Mouse (Mus musculus) cerebellum, adult 8-10 months (tissue): ENCODE measurements around the gene Ssbp2.

ENCODE experiments used
- DNase-seq: peaks from one replicate; pipeline ENCODE4 v3.0.0; 2022

Gene Ssbp2

DNA sequence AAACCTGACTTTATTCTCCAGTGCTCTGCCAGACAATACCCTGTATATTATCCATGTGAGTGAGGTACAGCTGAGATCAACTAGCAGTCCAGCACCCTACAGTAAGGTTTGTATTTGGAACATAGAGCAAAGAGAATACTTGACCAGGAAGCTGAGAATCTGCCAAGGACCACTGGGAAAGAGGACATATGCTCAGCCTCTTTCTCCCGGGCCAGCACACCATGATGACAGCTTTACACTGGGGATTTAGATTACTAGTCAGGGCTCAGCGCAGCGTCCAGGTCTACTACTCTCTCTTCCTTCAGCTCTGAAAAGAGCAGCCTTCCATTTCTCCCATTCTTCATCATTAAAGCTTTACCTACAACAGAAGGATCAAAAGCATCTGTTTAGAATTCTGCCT is 76.6 kb downstream of the Ssbp2 start:
- no peak for DNase-seq

DNA sequence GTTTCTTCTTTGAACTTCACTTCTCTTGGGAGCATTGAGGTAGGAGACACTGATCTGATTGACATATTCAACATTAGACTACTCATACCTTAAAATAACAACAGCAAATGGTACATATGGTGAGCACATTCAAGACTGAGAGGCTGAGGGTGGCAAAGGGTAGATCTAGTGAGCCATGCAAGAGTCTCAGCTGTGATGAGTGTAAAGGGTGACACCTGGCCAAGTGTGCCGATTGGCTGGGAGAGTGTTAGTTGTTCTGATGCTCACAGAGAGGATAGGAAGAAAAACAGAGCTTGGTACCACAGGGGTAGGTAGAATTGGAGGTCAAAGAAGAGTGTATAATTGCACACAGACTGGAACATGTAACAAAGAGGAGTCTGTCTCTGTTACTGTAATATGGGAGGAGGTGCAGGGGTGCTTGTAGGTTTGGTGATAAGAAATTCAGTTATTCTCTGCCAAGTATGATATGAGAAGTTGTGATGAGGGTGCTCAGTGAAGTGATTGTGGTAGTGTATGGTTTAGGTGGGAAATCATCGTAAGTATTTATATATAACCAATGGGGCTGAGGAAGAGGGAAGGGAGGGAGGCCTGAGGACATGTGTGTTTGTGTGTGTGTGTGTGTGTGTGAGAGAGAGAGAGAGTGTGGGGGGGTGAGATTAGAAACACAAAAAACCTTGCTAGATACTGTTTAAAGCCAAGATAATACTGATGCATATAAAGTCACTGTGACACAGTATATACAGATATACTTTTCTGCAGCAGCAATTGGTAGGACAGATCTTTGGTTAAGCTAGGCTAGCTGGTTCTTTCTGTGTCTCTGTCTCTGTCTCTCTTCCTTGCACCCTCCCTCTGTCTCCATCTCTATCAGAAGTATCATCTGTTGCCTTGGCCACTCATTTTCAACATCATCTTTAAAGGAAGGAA is 80.3 kb downstream of the Ssbp2 start:
- DNase-seq = no peak

DNA sequence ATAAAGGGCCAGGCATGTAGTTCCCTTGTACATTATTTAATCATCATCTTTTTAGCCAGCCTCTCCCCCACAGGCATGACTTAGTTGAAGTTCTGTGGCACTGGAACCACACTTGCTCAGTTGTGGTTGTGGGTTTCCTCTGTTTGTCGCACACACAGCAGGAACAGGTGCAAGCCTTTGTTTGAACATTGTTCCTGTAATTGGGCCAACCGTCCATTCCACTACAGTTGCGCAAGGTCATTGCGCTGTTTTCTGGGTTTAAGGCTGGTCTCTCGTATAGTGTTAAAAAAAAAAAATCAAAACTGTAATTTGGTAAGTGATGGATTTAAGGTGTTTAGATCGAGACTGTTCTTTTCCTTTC is 81.0 kb downstream of the Ssbp2 start:
- no peak for DNase-seq

DNA sequence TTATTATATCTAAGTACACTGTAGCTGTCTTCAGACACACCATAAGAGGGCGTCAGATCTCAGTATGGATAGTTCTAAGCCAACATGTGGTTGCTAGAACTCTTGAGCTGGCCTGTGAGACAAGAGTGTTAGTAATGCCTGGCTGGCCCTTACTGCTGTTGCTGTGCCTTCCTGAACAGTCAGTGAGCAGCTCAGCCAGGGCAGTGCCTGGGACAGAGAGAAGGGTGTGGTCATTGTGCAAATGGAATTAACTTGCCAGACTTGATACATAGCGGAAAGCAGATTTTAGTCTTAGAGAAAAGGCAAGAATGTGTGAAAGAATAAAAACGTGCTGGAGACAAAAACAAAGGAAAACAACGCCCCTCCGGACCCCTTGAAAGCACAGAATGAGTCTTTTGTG is 83.5 kb downstream of the Ssbp2 start:
- DNase-seq = no peak

DNA sequence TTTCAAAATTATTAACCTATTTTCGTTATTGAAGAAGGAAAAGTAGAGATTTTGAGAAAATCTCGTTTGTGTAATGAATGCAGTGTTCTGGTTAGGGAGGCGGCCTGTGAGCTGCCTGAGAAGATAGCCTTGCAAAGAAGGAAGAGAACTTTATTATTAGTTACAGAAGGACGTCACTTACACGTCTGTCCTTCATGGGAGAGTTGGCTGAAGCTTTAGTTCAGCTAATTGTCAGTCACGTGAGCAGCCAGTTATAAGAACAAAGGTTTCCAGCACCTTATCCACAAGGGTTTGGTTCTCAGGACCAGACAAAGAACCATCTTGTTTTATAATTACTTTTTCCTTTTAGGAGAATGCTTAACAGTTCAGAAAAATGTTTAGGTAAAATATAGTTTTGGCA is 104.0 kb downstream of the Ssbp2 start:
- no peak for DNase-seq

DNA sequence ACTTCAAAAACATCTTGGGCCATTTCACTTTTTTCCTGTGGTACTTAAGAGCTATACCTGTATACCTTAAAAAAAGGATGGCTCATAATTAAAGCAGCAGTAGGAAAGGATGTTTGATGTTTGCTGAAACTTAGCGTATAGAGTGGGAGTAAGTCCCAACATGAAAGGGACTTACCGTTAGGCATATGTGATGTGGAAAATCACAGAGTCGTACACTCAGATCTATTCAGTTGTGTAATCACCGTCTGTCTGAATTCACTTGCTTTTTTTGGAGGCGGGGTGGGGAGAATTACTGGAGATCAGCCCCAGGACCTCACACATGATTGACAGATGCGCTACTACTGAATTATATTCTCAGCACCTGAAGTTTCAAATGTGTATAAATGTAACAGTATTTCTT is 104.7 kb downstream of the Ssbp2 start:
- DNase-seq = no peak

- DNase-seq = no peak
Observed at GRCm38 (mm10) chr13:91581504-91581903, 121.4 kb downstream of the Ssbp2 start.

- no peak for DNase-seq
Observed at GRCm38 (mm10) chr13:91582212-91582611, 122.1 kb downstream of the Ssbp2 start.

DNA sequence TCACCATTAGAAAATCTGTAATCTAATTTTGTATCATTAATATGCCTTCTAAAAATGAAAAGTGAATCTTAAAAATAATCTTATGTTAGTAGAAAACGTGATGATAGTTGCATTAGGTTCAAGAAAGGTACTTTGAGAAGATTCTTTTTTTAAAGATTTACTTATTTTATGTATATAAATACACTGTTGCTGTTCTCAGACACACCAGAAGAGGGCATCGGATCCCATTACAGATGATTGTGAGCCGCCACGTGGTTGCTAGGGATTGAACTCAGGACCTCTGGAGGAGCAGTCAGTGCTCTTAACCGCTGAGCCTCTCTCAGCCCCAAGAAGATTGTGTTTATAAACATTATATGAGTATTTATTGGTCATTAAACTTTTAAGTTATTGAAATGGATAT is 126.3 kb downstream of the Ssbp2 start:
- no peak for DNase-seq

- no peak for DNase-seq
Observed at GRCm38 (mm10) chr13:91588475-91588874, 128.4 kb downstream of the Ssbp2 start.

DNA sequence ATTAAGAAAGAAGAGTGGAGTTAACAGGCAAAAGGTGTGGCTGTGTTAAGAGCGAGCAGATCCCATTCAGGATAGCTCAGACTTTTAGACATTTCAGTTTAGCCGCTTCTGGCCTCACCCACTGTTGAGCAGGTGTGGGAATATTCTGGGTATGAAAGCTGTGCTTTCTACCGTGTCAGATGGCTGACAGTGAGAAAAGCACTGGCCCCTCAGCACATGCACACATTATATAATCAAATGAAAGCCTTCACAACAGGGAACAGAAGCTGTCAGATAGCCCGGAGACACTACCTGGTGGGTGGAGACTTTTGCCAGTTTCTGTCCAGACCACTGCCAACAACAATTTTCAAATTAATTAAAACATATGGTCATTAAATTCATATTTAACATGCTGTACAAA is 131.8 kb downstream of the Ssbp2 start:
- DNase-seq = peak; percentile 32

- no peak for DNase-seq
Observed at GRCm38 (mm10) chr13:91595284-91595683, 135.2 kb downstream of the Ssbp2 start.

DNA sequence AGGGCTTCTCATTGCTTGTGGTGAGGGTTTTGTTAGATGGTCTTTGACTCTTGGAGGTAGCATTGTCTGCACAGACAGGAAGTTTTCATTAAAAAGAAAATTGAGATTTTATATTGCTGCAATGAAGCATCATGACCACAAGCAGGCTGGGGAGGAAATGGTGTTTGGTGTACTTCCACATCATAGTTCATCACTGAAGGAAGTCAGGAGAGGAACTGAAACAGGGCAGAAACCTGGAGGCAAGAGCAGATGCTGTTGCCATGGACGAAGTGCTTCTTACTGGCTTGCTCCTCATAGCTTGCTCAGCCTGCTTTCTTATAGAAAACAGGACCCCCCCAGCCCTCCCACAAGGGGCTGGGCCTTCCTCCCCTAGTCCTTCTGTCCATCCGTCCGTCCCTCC is 139.5 kb downstream of the Ssbp2 start:
- no peak for DNase-seq

DNA sequence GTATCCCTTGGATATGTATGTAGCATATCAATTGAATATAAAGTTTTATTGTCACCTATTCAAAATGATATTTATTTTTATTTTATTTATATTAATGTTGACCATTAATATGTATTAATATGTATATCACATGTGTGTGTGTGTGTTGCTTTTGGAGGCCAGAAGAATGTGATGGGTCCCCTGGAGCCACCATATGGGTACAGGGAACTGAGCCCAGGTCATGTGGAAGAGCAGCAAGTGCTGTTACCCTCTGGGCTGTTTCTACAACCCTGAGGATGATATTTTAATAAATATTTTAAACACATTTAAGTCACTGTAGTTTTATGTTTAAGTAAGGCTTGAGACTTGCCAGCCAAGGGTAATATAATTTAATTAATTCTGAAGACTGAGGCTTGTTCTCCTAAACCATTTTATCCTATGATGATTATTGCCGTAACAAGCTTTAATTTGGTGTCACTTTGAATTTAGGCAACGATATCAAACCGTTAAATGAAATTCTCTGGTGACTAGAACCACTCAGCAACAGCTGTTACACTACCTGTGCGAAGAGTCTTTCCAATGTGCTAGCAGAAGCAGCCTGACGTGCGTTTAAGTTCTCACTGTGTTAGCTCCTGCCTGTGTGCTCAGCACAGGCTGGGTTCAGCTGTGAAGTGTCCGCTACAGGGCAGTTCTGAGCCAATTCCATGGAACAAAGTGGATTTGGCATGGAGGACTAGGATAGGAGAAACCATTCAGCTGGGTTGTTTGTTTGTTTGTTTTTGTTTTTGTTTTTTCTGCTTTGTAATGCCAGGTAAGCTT is 145.2 kb downstream of the Ssbp2 start:
- DNase-seq = peak; percentile 17

DNA sequence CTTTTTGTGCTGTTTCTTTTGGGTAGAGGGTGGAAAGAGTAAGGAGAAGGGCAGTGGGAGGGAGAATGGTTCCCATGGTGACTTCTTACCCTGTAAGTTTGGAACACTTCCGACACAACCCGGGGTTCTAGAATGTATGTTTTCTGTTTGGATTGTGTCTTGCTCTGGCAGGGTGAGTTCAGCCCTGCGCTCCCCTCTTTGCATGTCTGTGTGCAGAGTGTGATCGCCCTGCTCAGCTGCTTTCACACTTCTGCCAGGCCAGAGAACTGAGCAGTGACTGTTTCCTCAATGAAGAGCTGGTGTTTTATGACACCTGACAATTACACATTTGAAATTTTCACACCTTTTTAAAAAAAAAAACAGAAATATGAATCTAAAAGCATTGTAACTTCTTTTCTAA is 150.5 kb downstream of the Ssbp2 start:
- DNase-seq = no peak

DNA sequence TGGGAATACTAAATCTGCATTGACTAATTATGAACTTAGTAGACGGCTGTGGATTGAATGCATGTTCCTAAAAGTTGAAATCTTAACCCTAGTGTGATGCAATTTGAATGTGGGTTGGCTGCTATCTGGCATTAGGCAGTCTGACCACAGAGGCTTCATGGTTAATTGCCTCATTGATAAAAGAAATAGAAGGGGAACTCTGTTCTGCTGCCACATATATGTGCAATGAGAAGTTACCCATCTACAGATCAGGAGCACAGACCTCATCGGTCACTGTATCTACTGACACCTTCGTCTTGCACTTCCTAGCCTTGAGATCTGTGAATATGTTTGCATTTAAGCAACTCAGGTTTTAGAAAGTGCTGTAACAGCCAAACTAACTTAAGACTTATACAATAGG is 151.8 kb downstream of the Ssbp2 start:
- DNase-seq = no peak

GRCm38 (mm10) chr13:91612578-91612977 is 152.5 kb downstream of the Ssbp2 start:
- DNase-seq = no peak

- no peak for DNase-seq
Observed at GRCm38 (mm10) chr13:91616050-91616449, 156.0 kb downstream of the Ssbp2 start.

DNA sequence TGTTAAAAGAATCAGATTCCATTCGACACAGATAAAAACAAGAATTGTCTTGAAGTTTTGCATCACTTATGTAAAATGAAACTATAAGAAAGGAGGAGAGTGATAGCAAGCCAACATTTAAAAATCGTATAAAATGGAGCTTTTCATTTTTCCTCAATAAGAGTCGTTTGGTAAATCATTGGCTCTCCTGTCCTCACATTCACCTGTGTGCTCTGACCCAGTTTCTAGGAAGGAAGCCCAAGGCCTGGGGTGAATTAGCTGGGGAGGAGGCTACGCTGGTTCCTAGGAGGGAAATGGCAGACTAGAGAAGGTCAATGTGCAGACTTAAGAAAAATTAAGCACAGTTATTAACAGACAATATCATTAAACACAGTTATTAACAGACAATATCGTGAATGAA is 156.8 kb downstream of the Ssbp2 start:
- no peak for DNase-seq

DNA sequence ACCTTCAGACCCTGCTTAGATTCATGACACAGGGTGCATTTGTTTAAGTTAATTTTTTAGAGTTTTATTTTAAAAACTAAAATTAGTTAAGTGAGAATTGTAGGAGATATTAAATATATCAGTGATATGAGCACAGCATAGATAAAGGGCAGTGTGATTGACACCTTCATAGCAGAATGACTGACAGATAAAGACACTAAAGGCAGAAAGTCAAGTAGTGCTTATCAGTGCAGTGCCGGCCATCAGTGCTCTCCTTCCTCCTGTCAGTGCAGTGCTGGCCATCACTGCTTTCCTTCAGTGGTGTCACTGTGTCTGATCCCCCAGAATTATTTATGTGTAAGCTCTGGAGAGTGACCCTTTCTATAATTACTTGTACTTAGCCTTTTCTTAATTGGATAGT is 159.3 kb downstream of the Ssbp2 start:
- DNase-seq = no peak

DNA sequence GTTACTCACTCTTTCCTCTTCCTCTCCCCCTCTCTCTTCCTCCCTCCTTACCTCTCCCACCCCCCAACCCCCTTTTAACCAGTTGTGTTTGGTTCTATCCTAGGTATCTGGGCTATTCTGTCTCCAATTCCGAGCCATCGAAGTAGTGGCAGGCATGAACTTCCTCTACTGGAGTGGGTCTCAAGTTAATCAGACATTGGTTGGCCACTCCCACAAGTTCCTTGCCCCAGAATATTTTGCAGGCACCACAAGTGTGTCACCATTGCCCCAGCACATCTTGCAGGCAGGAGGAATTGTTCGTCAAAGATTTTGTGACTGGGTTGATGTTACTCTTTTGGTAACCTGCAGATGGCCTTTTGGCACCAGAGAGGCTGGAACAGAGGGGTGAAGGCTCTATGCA is 160.5 kb downstream of the Ssbp2 start:
- DNase-seq = no peak

GRCm38 (mm10) chr13:91631291-91631799 is 171.3 kb downstream of the Ssbp2 start:
- DNase-seq = no peak

GRCm38 (mm10) chr13:91634123-91634522 is 174.0 kb downstream of the Ssbp2 start:
- DNase-seq = no peak

DNA sequence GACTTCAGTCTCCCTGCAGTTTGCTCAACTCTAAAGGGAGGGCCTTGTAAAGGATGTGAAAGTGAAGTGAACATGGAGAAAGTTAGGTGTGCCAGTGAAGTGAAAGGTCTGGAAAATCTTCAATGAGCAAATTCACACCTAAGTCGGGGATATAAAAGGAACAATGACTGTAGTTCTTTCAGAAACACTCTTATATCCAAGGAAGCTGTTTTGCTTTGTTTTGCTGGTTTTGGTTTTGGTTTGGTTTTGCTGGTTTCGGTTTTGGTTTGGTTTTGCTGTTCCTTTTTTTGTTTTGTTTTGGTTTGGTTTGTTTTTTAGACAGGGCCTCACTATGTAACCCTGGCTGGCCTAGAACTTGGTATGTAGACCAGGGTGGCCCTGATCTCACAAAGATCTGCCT is 175.9 kb downstream of the Ssbp2 start:
- no peak for DNase-seq
